Mouse (Mus musculus) frontal cortex, adult 2 months (tissue): ENCODE data around the gene Iqcc. TPM values are rescaled to one million over a fixed set of nuclear protein-coding genes. Genes with fewer than 3 reads are reported as not detected.

ENCODE experiments used
- DNase-seq, 2 experiments: peaks; one replicate each; pipeline ENCODE4 v3.0.0; 2022; ENCODE audit warnings: low spot score in 1 of 2; ENCODE audit errors: extremely low spot score in 1 of 2
- polyA plus RNA-seq: library from polyadenylated mRNA; depleted of rRNA; stranded (reverse); fragments of >200 nt; gene quantifications from 2 replicates; pipeline ENCODE4 v1.2.3, GENCODE M21; 2012; rRNA removed

The Iqcc gene
- 32.0 and 34.9 TPM in 2 replicates for polyA plus RNA-seq

DNA sequence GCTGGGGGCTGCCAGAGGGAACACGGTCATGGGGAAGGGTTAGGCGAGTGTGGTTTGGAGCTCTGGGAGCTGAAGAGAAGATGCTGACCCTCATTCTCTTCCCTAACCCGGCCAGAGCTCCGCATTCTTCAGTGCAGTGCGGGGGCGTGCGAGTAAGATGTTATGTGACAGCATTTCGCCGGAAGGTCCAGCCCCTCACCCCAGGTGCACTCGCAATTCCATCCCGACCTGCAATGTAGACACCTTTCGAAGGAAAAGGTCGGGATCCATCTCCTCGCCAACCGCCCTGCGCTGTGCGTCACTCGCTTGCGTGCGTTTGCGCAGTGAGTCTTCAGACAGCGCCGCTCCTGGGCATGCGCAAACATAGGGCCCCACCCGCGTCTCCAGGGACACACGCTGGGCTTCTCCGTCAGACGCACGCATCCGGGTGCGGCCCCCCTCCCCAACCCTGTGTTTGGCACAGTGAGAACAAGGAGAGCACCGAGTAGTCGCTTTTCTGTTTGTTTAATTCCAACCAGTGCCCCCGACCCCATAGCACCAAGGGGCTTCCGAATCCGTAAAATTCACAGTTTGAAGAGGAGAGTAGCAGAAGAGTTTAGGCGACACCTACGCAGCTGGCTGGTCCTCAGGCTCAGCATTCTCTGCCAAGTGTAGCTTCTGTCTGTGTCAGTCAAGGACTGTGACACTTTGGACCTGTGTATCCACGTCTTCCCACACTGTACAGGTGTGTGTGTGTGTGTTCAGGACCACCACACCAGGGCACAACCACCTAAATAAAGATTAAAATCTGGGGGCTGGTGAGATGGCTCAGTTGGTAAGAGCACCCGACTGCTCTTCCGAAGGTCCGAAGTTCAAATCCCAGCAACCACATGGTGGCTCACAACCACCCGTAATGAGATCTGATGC is at the start of gene Iqcc:
Iqcc (minus strand) TSS at position 314 of the 906 bp plus-strand sequence.
- peak; percentile 94 to 98 for DNase-seq

- DNase-seq: no peak
These were observed 43.4 kb upstream of the Iqcc start for GRCm38 (mm10) chr4:129662255-129662813.

DNA sequence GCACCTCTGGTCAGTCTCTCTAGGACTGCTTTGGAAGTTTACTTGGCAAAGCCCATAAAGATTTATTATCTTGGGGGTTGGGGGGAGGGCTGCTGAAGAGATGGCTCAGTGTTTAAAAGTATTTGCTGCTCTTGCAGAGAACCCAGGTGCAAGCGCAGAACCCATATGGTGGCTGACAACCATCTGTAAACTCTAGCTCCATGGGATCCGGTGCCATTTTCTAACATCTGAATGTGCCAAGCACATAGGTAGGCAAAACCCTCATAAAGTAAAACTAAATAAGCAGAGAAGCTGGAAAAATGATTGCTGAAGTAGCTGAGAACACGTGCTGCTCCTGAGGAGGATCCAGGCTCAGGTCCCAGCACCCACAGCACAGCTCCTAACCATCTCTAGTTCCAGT is 42.7 kb upstream of the Iqcc start:
- DNase-seq: no peak

- DNase-seq: peak in 1 of 2 experiments; percentile 48
These were observed 35.9 kb upstream of the Iqcc start for GRCm38 (mm10) chr4:129654770-129655169.

DNA sequence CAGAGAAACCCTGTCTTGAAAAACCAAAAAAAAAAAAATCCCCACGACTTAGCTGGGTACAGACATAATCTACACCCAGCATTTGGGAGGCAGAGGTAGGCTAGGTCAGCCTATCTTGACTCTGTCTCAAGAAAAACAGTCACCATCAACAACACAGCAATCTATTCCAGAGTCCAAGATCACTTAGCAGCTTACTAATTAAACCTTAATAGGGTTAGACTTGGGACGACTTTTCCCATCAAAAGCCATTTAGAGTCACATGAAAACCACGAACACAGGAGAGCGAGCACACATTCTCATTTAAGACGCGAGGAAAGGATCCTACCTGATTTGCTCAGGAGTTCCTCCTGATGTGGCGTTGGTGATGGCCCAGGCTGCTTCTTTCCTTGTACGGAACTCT is 31.5 kb upstream of the Iqcc start:
- DNase-seq: no peak

DNA sequence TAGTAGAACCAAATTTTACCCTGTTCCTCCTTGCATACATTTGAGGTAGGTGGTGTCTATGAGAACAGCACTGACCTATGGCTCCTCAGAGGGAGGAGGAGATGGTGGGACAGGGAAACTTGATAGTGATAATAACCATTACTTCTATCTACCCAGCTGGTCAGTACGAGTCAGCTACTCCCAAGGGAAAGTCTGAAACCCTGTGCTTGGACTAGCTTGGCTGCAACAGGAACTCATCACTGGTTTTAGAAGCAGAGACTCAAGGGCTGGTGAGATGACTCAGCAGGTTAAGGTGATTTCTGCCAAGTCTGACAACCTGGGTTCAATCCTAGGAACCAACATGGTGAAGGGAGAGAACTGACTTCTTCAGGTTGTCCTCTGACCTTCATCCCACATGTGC is 29.8 kb upstream of the Iqcc start:
- DNase-seq: no peak

DNA sequence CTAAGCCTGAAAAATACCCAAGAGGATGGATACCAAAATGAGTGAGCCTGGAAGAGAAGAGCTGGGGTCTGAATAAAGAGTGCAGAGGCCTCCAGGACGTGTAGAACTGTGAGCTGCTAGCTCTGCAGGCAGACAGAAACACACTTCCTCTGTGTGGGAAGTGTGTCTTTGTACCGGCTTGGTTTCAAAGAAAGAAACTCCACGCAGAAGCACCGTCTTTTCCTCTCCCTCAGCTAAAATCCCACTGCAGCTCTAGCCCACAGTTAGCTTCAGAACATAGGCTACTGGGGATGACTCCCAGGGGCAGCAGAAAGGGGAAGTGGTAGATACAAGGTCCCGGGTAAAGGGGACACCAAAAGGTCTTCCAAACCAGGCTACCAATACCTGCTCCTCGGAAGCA is 26.3 kb upstream of the Iqcc start:
- DNase-seq: no peak

DNA sequence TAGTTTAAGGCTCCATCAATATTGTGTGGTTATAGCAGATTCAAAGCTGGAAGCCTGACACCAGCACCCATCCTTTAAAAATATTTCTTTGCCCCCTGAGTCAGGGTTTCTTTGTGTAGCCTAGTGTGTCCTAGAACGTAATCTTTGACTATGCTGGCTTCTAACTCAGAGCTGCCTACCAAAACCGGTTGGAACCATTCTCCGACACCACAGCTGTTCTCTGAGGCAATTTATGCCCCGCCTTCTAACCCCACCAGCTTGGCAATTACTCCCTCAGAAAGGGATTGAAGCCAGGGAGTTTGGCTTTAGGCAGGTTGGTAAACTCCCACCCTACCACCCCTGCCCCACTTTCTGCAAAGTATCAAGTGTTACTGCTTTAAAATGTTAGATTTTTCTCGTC is 22.9 kb upstream of the Iqcc start:
- no peak for DNase-seq

GRCm38 (mm10) chr4:129640638-129641467 is 22.0 kb upstream of the Iqcc start, which contains the start of gene Txlna:
Txlna (minus strand) TSS chr4:129641065.
- DNase-seq: peak; percentile 96 to 98

- DNase-seq: no peak
These were observed 21.3 kb upstream of the Iqcc start for GRCm38 (mm10) chr4:129640101-129640637.

DNA sequence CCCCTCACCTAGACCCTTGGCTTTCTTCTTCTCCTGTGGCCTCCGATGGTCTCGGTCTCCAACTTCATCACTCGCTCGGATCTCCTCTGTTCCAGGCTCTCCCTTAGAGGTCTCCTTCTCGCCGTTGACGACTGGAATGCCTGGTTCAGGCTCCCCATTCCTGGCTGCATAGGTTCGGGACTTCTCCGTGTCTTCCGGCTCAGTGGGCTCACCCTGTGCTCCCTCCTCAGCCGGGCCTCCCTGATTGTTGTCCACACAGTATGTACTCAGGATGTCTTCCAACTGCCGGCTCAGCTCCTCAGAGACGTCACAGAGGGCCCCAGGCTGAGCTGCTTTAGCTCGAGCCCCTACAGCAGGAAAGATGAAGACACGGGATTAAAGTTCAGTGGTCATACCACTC is 20.3 kb upstream of the Iqcc start:
- no peak for DNase-seq

DNA sequence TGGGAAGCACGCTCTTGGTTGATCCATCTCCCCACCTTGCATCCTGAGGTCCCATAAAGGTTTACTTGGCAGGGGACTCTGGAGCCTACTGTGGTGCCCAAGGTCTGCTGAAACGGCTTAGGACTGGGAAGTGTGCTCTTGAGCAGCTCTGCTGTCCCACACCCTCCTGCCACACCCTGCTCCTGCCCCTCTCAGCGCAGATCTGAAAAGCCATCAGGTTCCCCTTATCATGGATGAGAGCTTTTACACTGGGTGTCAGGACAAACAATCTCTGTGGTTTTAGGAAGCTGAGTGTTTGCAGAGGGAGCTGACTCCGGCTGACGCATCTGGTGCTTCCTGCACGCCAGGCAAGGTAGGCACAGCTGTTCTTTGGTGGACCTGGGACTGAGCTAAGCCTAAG is 15.0 kb upstream of the Iqcc start:
- DNase-seq: no peak

DNA sequence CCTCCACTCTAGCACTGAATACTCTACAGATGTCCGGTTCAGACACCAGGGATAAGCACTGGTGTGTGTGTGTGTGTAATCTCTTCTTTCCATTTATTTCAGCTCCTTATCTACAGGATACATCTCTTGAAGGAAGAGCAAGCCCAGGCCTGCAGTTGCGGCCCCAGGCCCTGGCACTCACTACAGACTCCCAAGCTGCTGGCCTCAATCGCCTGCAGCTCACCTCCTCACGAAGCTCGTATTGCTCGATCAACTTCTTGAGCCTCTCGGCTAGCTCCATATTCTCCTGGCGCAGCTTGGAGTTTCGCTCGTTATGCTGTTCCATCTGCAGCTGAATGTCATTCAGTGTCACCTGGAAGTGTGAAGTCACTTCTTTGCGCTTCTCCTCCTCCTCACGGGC is 13.0 kb upstream of the Iqcc start:
- DNase-seq: no peak

DNA sequence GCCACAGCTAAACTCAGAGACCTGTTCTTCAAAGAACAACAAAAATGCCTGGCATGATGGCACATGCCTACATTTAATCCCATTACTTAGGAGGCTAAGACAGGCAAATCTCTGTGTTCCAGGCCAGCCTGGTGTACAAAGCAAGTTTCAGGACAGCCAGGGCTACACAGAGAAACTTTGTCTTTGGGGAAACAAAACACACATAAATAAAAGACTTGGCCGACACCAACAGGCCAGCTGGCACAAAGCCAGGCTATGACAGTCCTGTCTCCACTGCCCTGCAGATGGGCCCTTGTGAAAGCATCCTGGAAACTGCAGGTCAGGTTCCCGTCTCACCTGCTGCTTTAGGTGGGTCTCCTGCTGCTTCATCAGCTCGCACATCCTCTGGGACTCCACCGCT is 12.0 kb upstream of the Iqcc start:
- no peak for DNase-seq

GRCm38 (mm10) chr4:129626035-129626434 is 7.1 kb upstream of the Iqcc start:
- no peak for DNase-seq

DNA sequence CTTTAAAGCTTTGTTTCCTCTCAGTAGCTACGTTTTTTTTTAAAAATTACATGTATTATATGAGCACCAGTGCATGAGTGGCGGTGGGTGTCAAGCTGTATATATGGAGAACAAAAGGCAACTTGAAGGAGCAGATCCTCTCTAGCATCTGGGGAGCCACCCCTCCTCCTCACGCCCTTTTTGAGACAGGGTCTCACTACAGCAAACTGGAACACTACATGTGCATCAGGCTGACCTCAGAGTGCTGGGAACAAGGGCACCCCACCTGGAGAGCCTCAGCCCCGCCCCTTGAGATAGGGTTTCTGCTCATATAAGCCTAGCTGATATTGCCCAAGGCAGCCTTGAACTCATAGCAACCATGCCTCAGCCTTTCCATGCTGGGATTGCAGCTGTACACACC is 6.6 kb upstream of the Iqcc start:
- DNase-seq: no peak

DNA sequence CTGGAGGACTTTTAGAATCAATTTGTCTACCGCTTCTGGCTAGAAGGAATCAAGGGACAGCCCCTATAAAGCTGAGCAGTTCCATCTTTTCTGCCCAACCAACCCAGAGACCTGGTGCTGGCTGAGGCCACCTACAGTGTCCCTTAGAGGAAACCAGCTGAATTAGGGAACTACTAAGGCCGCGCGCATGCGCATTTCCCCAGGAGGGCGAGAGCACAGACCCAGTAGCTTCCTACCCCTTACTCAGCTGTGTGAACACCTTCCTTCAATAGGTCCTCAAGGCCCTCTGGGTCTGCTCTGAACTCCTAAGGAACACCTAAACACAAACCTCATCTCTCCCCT is 6.1 kb upstream of the Iqcc start:
- DNase-seq: peak; percentile 58 to 71

GRCm38 (mm10) chr4:129624281-129625028 is 5.6 kb upstream of the Iqcc start:
- DNase-seq: peak; percentile 91

DNA sequence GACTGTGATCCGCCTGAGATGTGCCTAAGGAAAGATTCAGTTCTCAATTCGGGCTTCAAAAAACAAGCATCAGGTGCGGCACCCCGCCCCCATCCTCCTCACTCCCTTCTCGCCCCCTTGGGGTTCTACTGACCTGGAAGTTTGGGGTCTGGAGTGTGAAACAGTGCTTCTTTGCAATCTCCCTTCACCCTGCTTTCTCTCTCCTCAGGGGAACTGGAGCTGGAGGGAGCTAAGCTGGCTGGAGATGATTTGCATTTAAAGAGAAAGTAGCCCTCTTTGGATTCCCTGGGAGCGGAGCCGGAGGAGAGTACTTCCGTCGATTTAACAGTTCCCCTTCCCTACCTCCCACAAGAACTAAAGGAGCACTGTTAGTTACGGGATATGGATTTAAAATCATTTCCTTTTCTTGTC is 4.8 kb upstream of the Iqcc start, which contains the start of gene Ccdc28b:
Ccdc28b (minus strand) TSS at position 267 of the 411 bp plus-strand sequence.
- peak in 1 of 2 experiments; percentile 77 for DNase-seq
